Mouse (Mus musculus) layer of hippocampus, adult 2 months (tissue): ENCODE results near the gene Vwa3b. TPM values are rescaled to one million over a fixed set of nuclear protein-coding genes. Genes with fewer than 3 reads are reported as not detected.

Source experiments
- DNase-seq, 2 experiments: peaks; one replicate each; pipeline ENCODE4 v3.0.0; 2022; ENCODE audit warnings: low spot score in 2 of 2
- H3K27ac ChIP-seq: fragments of 200-600 bp; 2 replicates; pipeline ENCODE4 v1.8.1; 2022
- H3K4me3 ChIP-seq: fragments of 200-600 bp; 2 replicates; pipeline ENCODE4 v1.8.1; 2022; ENCODE audit warnings: mild to moderate bottlenecking
- CTCF ChIP-seq: fragments of 200-600 bp; conservative IDR thresholded peaks from 2 replicates; pipeline ENCODE4 v1.8.1; 2022; ENCODE audit warnings: antibody characterized with exemption, mild to moderate bottlenecking, moderate library complexity
- total RNA-seq, 2 experiments: library from RNA; stranded (reverse); gene quantifications; 2 replicates each; pipeline ENCODE4 v1.2.3; 2021

Gene Vwa3b
- total RNA-seq, 2 experiments from 2014 or later: 21.0 to 21.9 TPM

DNA sequence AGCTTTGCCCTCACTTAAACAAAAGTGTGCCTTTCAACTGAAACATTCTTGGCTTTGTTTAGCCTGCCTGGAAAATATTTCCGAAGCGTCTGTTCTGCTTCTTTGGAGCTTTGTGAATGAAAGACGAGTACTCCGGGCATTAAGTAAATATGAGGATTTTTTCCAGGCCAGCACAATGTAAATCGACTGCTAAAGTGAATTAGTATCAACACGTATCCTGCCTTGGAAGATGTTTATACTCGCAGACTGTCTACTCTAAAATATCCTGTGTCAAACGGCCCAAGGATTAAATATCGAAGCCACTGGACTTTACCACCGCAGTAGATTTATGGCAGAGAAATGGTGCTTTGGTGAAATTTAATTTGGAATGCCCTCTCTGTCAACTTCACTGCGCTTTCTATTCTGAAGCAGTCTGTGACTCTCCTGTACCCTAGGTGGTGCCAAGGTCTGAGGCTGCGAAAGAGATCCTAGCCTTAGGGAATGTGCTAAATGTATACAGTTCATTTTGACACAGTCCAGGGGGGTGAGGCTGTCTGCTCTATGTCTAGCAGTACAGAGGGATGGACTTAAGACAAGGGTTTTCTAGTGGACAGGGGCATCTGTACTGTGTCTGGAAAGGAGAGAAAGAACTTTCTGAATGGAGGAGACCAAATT lies 98.4 kb downstream of the Vwa3b start:
- no peak for TF ChIP-seq CTCF
- DNase-seq: no peak
- Histone ChIP-seq H3K27ac (no peak overlapping the region), H3K4me3 (no peak overlapping the region)

DNA sequence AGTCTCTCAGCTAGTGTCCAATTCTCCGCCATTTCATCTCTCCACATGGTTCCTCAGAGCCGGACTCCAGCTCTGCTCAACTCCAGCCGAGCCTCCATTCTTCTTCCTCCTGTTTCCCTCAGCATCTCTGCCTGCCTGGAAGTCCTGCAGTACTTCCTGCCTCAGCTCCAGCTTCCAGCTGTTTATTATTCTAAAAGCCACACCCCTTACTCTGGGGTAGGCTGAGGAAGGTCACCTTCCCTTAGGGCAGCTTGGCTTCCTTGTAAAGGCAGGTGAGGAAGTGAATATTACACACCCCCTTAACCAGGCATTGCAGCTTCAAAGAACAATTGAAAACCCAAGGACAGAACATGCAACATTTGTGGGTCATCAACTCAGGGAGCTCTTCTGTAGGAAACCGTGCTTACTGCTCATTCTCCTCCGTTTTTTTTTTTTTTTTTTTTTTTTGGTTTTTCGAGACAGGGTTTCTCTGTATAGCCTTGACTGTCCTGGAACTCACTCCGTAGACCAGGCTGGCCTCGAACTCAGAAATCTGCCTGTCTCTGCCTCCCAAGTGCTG lies 103.7 kb downstream of the Vwa3b start:
- no peak for TF ChIP-seq CTCF
- Histone ChIP-seq H3K4me3 (no peak overlapping the region), H3K27ac (no peak overlapping the region)
- no peak for DNase-seq

DNA sequence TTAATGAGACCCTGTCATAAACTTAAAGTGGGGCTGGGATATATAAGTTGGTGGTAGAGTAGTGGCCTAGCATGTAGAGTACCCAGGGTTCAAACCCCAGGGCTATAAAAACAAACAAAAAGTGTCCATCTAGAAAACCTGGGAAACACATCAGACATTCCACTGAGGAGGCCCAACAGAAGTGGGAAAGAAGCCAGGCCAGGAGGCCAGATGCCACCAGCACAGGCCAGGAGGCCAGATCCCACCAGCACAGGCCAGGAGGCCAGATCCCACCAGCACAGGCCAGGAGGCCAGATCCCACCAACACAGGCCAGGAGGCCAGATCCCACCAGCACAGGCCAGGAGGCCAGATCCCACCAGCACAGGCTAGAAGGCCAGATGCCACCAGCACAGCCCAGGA lies 104.8 kb downstream of the Vwa3b start:
- no peak for TF ChIP-seq CTCF
- H3K27ac ChIP-seq: no peak overlapping the region
- H3K4me3 ChIP-seq: no peak overlapping the region
- DNase-seq: no peak

DNA sequence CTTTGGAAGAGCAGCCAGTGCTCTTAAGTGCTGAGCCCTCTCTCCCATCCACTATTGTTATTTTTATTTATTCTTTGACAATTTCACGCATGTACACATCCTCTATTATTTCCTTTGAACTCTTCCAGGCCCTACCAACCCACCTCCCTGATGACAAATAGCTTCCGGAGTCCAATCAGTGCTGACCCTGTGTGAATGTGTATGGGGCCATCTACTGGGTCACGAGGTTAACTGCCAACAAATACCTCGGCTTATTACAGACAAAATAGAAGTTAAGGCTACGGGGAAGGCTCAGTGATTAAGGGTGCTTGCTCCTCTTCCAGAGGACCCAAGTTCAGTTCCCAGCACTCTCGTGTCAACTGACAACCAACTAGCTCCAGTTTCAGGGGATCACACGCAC lies 106.0 kb downstream of the Vwa3b start:
- DNase-seq: no peak
- H3K27ac ChIP-seq: no peak overlapping the region
- TF ChIP-seq CTCF: no peak
- H3K4me3 ChIP-seq: no peak overlapping the region

DNA sequence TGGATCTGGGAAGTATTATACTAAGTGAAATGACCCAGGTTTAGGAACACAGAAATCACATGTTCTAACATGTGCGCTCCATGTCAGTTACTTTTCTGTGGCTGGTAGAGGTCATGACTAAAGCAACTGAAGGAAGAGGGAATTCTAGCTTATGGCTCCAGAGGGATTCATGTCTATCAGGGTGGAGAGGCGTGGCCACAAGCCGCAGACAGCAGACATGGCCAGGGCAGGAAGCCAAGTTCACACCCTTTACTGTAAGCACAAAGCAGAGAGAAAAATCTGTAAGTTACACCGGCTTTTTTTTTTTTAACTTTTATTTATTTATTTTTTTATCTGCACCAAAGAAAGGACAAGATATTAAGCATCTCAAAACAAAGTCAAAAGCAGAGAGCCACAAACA lies 119.6 kb downstream of the Vwa3b start:
- Histone ChIP-seq H3K27ac (no peak overlapping the region), H3K4me3 (no peak overlapping the region)
- no peak for TF ChIP-seq CTCF
- no peak for DNase-seq

DNA sequence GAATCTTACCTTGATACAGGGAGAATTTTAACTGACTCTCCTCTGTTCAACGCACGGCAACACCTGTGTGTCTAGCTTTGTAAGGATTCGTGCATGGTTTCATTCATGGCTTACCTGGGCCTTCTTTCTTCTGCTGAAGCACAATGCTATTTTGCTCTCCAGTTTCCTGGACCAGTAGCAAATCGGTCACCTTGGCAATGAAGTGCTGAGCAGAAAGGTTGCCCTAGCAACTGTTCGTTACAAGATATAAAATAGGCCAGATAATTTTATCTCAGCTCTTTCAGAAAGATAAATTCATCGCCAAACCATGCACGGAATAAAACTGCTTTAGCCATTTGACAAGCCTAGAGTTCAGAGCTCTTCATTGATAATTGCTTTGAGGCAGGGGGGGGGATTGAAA lies 123.5 kb downstream of the Vwa3b start:
- DNase-seq: peak; percentile 23 to 52
- peak overlapping the region; percentile 87 for H3K27ac ChIP-seq

DNA sequence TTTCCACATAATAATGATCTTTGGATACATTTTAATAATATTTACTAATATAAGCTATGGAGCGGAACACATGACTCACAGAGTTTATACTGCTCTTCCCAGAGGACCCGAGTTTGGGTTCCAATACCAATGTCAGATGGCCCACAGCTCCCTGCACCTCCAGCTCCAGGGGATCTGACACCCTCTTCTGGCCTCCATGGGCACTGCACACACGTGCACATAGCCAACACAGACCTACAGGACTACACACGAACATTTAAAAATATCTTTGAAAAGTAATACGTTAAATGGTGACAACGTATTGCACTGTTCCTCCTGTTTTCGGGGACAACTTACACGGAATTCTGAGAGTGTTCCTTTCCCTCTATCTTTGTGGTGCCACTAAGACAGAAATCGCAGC lies 125.5 kb downstream of the Vwa3b start:
- DNase-seq: no peak
- Histone ChIP-seq H3K27ac (no peak overlapping the region), H3K4me3 (no peak overlapping the region)
- peak; percentile 52 for TF ChIP-seq CTCF

More for the DNA sequence above, 123.5 kb downstream of the Vwa3b start:
- no peak overlapping the region for H3K4me3 ChIP-seq
- TF ChIP-seq CTCF: no peak

DNA sequence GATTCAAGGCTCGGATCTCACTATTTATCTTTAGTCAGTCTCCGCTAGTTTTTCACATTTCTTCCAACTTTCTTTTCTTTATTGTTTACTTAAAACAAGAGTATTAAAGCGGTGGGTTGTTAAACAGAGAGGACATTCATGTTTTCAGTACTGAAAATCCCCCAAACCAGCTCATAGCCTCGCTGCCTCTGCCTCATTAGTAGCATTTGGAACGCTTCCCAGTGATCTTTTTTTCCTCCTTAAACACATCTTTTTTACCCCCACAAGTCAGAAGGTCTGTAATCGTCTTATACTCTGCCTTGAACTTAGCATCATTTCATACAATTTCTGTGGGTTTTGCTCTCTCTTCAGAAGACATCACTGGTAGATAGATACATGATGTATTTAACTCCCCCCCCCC lies 139.7 kb downstream of the Vwa3b start:
- Histone ChIP-seq H3K4me3 (no peak overlapping the region), H3K27ac (no peak overlapping the region)
- TF ChIP-seq CTCF: no peak
- no peak for DNase-seq

DNA sequence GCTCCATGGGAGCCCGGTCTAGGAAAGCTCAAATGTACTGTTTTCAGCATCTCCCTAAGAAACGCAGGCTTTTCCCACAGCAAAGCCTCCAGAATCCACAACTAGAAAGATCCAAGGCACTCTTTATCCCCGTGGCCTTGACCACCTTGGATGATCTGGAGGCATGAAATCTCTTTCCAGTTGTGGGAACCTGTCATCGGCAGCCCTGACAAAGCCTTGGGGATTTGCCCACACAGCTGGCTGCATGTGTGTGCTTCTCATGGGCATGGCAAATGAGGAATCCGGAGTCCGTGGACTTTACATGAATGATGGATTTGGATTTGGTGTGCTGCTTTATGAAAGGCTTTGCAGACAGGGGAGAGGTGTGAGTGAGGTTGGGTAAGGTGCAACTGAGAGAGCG lies 141.5 kb downstream of the Vwa3b start:
- Histone ChIP-seq H3K4me3 (no peak overlapping the region), H3K27ac (no peak overlapping the region)
- no peak for DNase-seq
- no peak for TF ChIP-seq CTCF

DNA sequence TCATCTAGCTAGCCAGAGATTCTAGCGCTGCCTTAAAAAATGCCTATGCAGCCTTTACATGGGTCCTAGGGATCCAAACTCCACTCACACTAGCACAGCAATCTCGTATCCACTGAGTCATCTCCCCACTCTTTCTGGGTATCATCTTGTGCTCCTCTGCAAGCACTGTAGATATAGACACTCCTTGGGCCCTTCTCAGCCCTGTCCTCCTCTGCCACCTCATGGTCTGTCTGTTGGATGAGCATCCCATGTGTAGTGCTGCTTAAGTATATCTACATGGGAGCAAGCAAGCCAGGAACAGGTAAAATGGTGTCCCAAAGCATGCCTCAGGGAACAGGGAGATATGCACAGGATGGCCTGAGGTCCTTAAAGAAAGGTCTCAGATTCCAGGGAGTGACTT lies 151.5 kb downstream of the Vwa3b start:
- Histone ChIP-seq H3K4me3 (no peak overlapping the region), H3K27ac (no peak overlapping the region)
- DNase-seq: no peak
- TF ChIP-seq CTCF: peak; percentile 47

DNA sequence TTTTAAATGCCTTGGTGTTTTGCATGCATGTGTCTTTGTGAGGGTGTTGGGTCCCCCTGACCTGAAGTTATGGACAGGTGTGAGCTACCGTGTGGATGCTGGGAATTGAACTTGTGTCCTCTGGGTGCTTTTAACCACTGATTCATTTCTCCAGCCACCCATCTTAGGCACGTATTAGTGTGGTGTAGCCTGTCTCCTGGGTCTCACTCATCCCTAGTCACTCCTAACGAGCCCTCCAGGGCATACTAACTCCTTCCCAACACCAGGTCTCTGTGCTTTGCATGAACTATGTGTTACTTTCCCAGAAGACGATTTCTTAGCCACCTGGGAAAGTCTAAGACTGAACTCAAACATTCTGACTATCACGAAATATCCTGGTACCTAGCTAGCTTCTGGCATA lies 153.5 kb downstream of the Vwa3b start:
- TF ChIP-seq CTCF: no peak
- Histone ChIP-seq H3K27ac (no peak overlapping the region), H3K4me3 (no peak overlapping the region)
- DNase-seq: no peak

DNA sequence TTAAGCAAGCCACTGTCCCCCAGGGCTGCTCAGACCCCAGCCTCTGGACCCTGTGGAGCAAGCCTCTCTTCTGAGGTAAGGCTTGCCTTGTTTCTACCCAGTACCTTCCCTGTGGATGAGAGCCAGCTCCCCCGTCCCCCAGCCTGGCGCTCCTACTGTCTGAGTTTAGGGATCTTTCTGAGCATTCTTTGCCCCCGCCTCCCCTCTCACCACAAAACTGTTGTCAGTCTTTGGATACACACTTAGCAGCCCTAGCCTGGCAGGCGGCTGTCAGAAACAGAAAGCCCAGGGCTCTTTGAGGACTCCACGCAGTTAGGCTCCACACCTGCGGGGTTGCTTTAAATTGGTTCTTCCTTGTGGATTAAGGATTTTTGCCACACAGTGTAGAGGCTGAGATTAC lies 160.7 kb downstream of the Vwa3b start:
- no peak for TF ChIP-seq CTCF
- DNase-seq: no peak
- H3K4me3 ChIP-seq: no peak overlapping the region

DNA sequence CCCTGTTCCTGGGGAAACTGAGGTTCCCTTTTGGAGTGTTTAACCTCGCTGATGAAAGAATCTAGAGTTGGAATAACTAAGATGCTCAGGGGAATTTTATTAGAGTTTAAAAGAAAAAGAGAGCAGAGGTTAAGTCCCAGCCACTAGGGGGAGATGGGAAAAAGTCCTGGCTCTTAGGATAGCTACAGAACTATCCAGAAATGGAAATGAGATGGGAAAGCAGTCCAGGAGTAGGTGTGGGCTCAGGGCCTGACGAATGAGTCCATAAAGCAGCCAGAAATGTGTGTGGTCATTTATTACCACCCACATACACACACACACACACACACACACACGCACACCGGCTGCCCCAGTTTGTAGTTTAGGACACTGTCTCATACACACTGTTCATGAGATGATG lies 168.2 kb downstream of the Vwa3b start:
- Histone ChIP-seq H3K4me3 (no peak overlapping the region), H3K27ac (no peak overlapping the region)
- no peak for DNase-seq
- peak; percentile 76 for TF ChIP-seq CTCF

More for the DNA sequence above, 160.7 kb downstream of the Vwa3b start:
- H3K27ac ChIP-seq: no peak overlapping the region

DNA sequence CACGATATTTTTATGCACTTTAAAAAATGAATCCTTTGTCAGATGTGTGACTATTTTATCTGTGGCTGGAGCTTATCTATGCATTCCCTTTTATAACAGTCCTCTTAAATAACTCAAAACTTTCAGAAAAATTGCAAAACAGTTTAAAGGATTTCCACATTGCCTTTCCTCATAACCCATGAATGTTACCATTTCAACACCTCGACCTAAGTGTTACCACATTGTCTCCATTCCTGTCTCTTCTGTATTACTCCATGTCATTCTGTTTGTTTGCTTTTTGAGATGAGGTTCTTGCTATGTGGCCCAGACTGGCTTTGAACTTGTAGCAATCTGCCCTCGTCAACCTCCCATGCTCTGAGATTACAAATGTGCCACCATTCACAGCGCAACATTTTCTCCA lies 175.0 kb downstream of the Vwa3b start:
- Histone ChIP-seq H3K4me3 (no peak overlapping the region), H3K27ac (no peak overlapping the region)
- TF ChIP-seq CTCF: no peak
- no peak for DNase-seq

DNA sequence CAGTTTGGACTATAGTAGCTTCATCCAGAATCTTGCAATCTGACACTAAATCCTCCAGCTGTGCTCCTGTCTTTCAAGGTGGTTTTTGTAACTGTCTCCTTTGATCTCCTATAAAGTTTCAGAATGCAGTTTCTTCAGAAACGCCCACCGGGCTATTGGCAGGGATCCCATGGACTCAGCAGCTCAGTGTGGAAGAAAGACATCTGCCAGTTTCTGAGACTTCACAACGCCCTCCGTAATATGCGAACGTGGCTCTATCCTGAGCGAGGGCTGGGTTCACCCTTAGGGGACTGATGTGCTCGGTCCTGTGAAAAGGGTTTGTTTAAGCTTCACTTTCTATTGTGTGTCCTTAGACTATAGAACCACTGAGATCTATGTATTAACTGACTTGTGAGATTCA lies 181.3 kb downstream of the Vwa3b start:
- Histone ChIP-seq H3K27ac (no peak overlapping the region), H3K4me3 (no peak overlapping the region)
- DNase-seq: peak in 1 of 2 experiments; percentile 24
- no peak for TF ChIP-seq CTCF
